Mouse (Mus musculus) liver, adult 2 months (tissue): Measurements from ENCODE around the gene Ndufb5. TPM values are rescaled to one million over a fixed set of nuclear protein-coding genes. Genes with fewer than 3 reads are reported as not detected.
"Not testable (repeated sequence)": the region's sequence is repeated elsewhere in the genome, so short reads cannot be mapped to it uniquely, and the experiment has no call there.

Experiments
- DNase-seq: peaks from one replicate; pipeline ENCODE4 v3.0.0-alpha.2; 2011; ENCODE audit warnings: low read depth, low spot score; ENCODE audit errors: extremely low read depth
- H3K27ac ChIP-seq: fragments of 200-500 bp; replicated peaks from 2 replicates; pipeline ENCODE4 v1.5.1; 2012; ENCODE audit warnings: low read depth, mild to moderate bottlenecking, control low read depth, inconsistent platforms, low read length; ENCODE audit not compliant: insufficient read depth
- H3K27me3 ChIP-seq: fragments of 200-500 bp; 2 replicates; pipeline ENCODE4 v1.6.1; 2012; ENCODE audit warnings: mild to moderate bottlenecking, moderate library complexity, low read length, inconsistent platforms; ENCODE audit not compliant: control insufficient read depth, insufficient read depth
- H3K36me3 ChIP-seq: fragments of 200-500 bp; 2 replicates; pipeline ENCODE4 v1.6.1; 2012; ENCODE audit warnings: low read length, inconsistent platforms; ENCODE audit not compliant: control insufficient read depth, insufficient read depth
- H3K4me1 ChIP-seq: fragments of 200-500 bp; 2 replicates; pipeline ENCODE4 v1.6.1; 2011; ENCODE audit warnings: low read length; ENCODE audit not compliant: control insufficient read depth, insufficient read depth
- H3K4me3 ChIP-seq: fragments of 200-500 bp; 2 replicates; pipeline ENCODE4 v1.5.1; 2011; ENCODE audit warnings: low read depth, mild to moderate bottlenecking, control low read depth, low read length, moderate library complexity; ENCODE audit not compliant: insufficient read depth
- H3K79me2 ChIP-seq: fragments of 200-500 bp; 2 replicates; pipeline ENCODE4 v1.6.1; 2012; ENCODE audit warnings: inconsistent platforms, mild to moderate bottlenecking, low read length, moderate library complexity; ENCODE audit not compliant: control insufficient read depth, insufficient read depth
- H3K9ac ChIP-seq: fragments of 200-500 bp; 2 replicates; pipeline ENCODE4 v1.6.1; 2012; ENCODE audit warnings: low read depth, mild to moderate bottlenecking, control low read depth, inconsistent platforms, low read length
- CTCF ChIP-seq: fragments of 200-500 bp; IDR thresholded peaks from 2 replicates; pipeline ENCODE4 v1.5.1; 2011; ENCODE audit warnings: low read depth, low read length, control low read depth
- POLR2A ChIP-seq: fragments of 200-500 bp; IDR thresholded peaks from 2 replicates; pipeline ENCODE4 v1.6.1; 2011; ENCODE audit warnings: low read length, control low read depth; ENCODE audit not compliant: insufficient read depth; ENCODE audit errors: extremely low read depth
- WGBS: fragments of 180-500 bp; shearing (Covaris S2); methylation state at CpG from one replicate; pipeline ENCODE4 v1.1.7; 2018; 5-methylcytosine and 5-hydroxymethylcytosine counted together
- polyA plus RNA-seq: library from polyadenylated mRNA; depleted of rRNA; stranded (reverse); fragments of >200 nt; gene quantifications from 2 replicates; pipeline ENCODE4 v1.2.3, GENCODE M21; 2012
- total RNA-seq: library from RNA; depleted of rRNA; stranded (reverse); fragments of >200 nt; gene quantifications from 2 replicates; pipeline ENCODE4 v1.2.3, GENCODE M21; 2014

Gene Ndufb5
- total and polyA plus RNA-seq, 2 experiments = 279 to 375 TPM

GRCm38 (mm10) chr3:32694211-32694610 is 42.6 kb upstream of the Ndufb5 start:
- Histone ChIP-seq H3K4me1 (no peaks in the 10 kb centered on the region), H3K27me3 (0 out of 2 replicates have a peak, but pooled peaks cover 6% of the 10 kb centered on the region), H3K4me3 (no peak overlapping the region), H3K79me2 (no peaks in the 10 kb centered on the region), H3K27ac (no peak overlapping the region), H3K36me3 (no peaks in the 10 kb centered on the region), H3K9ac (no peak overlapping the region)
- no peak for TF ChIP-seq POLR2A
- TF ChIP-seq CTCF = no peak
- DNase-seq = no peak
- 74% methylated on average over 5 of the region's 5 CpGs for WGBS

DNA sequence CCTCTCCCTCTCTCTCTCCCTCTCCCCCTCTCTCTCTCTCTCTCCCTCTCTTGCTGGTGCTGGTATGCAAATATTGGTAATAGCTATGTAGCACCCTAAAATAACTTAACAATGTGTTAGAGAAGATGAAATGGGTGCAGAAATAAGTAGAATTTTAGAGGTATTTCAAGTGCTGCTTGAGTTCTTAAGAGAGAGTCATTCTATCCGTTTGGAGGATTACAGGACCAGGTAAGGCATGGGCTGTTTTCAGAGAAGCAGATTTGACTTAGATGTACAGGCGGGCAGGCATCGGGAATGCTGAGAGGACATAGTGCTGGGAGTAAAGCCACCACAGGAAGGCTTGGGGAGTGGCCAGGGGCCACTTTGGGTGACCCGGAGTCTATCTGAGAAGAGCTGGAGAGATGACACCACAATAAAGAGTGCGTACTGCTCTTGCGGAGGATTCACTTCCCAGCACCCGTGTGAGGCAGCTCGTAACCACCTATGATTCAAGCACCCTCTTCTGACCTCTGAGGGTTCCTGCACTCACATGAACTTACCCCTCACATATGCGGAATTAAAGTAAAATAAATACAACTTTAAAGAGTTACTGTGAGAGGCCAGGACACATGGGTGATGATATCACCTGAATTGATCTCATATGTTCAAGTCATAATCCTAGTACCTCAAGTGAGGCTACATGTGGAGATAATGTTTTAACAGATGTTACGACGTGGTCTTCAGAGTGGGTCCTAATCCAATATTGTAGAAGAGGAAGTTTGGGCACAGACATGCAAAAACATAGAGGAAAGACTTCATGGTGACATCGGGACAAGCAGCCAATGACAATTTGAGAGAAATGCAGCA is 41.8 kb upstream of the Ndufb5 start:
- Histone ChIP-seq H3K9ac (no peak overlapping the region), H3K4me3 (no peak overlapping the region), H3K27ac (no peak overlapping the region), H3K36me3 (no peaks in the 10 kb centered on the region), H3K27me3 (0 out of 2 replicates have a peak, but pooled peaks cover 6% of the 10 kb centered on the region), H3K4me1 (no peaks in the 10 kb centered on the region), H3K79me2 (no peaks in the 10 kb centered on the region)
- no peak for DNase-seq
- TF ChIP-seq POLR2A = no peak
- TF ChIP-seq CTCF = no peak
- 69% methylated on average over 12 of the region's 12 CpGs for WGBS

DNA sequence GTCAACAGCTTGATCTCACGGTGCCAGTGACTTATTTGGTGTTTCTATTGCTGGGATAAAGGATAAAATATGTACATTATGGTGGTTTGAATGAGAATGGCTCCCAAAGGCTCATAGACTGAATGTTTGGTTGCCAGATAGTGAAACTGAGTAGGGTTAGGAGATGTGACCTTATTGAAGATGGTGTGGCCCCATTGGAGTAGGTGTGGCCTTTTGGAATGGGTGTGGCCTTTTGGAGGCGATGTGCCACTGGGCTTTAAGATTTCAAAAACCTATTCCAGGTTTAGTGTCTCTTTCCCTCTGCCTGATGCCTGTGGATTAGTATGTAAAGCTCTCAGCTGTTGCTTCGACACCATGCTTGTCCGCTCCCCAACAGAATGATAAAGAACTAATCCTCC is 41.2 kb upstream of the Ndufb5 start:
- no peaks in the 10 kb centered on the region for H3K4me1 ChIP-seq
- no peak overlapping the region for H3K9ac ChIP-seq
- no peak overlapping the region for H3K27ac ChIP-seq
- no peak for TF ChIP-seq CTCF
- TF ChIP-seq POLR2A = no peak
- H3K36me3 ChIP-seq = no peaks in the 10 kb centered on the region
- no peaks in the 10 kb centered on the region for H3K79me2 ChIP-seq
- no peak overlapping the region for H3K4me3 ChIP-seq
- DNase-seq = no peak
- 0 out of 2 replicates have a peak, but pooled peaks cover 6% of the 10 kb centered on the region for H3K27me3 ChIP-seq
- WGBS = 93% methylated on average over 4 of the region's 4 CpGs

DNA sequence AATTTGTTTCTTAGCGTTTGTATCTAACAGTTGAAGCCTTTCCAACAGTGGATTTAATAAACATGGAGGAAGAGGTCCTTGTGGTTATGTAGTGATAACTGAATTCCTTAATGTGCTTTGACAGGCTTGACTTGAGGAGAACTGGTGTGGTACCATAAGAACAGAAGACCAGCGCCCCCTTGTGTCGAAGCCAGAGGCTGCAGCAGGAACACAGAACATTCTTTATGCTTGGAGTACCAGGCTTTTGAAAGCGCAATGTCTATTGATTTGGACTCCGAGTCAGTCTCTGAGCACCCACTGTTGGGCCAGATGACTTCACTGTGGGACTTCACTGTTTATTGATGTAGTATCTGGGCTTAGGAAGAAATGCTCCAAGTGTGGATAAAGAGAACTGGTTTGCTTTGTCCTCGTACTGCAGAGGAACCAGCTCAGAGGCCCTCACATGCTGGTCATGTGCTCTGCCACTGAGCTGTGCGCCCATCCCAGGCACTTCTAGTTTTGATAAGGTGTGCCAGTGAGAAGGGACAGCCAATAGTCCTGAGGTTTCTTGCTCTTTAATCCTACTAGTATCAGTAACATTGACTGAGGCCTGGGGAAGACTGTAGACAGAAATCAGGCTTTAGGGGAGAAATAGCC is 38.4 kb upstream of the Ndufb5 start:
- Histone ChIP-seq H3K27ac (no peak overlapping the region), H3K79me2 (no peaks in the 10 kb centered on the region), H3K27me3 (0 out of 2 replicates have a peak, but pooled peaks cover 6% of the 10 kb centered on the region), H3K36me3 (no peaks in the 10 kb centered on the region), H3K9ac (no peak overlapping the region), H3K4me1 (no peaks in the 10 kb centered on the region), H3K4me3 (no peak overlapping the region)
- 29% methylated on average over 7 of the region's 7 CpGs for WGBS
- DNase-seq = peak; percentile 71
- TF ChIP-seq POLR2A (no peak), CTCF (peak; percentile 86)

DNA sequence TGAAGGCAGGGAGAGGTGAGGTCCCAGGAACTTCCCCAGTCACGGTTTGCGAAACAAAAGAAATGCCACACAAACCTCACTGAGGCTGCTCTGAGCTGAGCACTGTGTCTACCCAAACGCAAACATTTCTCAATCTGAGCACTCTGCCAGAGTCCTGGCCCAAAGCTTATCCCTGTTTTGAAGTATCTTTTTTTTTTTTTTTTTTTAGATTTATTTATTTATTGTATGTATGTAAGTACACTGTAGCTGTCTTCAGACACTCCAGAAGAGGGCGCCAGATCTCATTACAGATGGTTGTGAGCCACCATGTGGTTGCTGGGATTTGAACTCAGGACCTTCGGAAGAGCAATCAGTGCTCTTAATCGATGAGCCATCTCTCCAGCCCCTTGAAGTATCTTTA is 32.8 kb upstream of the Ndufb5 start:
- DNase-seq, H3K4me3 ChIP-seq, H3K27ac ChIP-seq, H3K9ac ChIP-seq, H3K36me3 ChIP-seq, H3K27me3 ChIP-seq, H3K4me1 ChIP-seq, H3K79me2 ChIP-seq: not testable (repeated sequence)
- 86% methylated on average over 6 of the region's 6 CpGs for WGBS

DNA sequence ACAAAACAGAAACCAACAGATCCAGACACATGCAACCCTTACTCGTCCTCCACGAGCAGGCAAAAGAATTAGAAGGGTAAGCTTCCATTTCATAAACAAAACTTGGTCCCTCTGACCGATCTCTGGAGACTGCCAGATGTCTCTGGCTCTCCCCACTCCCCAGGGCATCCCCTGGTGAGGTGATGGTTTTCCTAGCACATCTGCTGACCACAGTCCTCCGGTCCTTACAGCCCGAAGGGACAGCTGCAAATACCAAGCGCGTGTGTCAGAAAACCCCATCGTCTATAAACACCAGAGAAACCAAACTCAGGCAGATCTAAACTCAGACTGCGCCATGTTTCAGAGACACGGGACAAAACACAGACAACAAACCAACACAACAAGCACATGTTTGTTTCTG is 32.2 kb upstream of the Ndufb5 start:
- not testable (repeated sequence) for H3K79me2 ChIP-seq, DNase-seq, H3K36me3 ChIP-seq, H3K27me3 ChIP-seq, H3K27ac ChIP-seq, H3K9ac ChIP-seq, H3K4me3 ChIP-seq, H3K4me1 ChIP-seq
- 94% methylated on average over 10 of the region's 10 CpGs for WGBS

GRCm38 (mm10) chr3:32705647-32706348 is 31.0 kb upstream of the Ndufb5 start, which contains the start of gene Actl6a:
TSS of gene Actl6a (plus strand) at chr3:32706298.
- not testable (repeated sequence) for DNase-seq, H3K27ac ChIP-seq, H3K27me3 ChIP-seq, H3K4me1 ChIP-seq, H3K9ac ChIP-seq, H3K36me3 ChIP-seq, H3K79me2 ChIP-seq, H3K4me3 ChIP-seq
- WGBS = 78% methylated on average over 9 of the region's 9 CpGs
